Mouse (Mus musculus) megakaryocyte, embryonic 14.5 days (primary cell): ENCODE results near the gene Jmjd7. TPM values are rescaled to one million over a fixed set of nuclear protein-coding genes. Genes with fewer than 3 reads are reported as not detected.

Source experiments
- H3K27me3 ChIP-seq: replicated peaks from 2 replicates; pipeline ENCODE3; 2012; ENCODE audit warnings: inconsistent platforms
- H3K36me3 ChIP-seq: replicated peaks from 2 replicates; pipeline ENCODE3; 2012; ENCODE audit warnings: low read length, inconsistent platforms, mixed read lengths
- H3K4me1 ChIP-seq: 2 replicates; pipeline ENCODE4 v1.6.1; 2012; ENCODE audit warnings: inconsistent platforms
- H3K4me3 ChIP-seq: replicated peaks from 2 replicates; pipeline ENCODE3; 2012; ENCODE audit warnings: moderate library complexity, mild to moderate bottlenecking, inconsistent platforms
- H3K9me3 ChIP-seq: 2 replicates; pipeline ENCODE4 v1.6.1; 2012; ENCODE audit warnings: inconsistent platforms
- FLI1 ChIP-seq: IDR thresholded peaks from 2 replicates; pipeline ENCODE4 v1.6.1; 2012; ENCODE audit warnings: low read length, inconsistent platforms, mixed read lengths
- GATA1 ChIP-seq: IDR thresholded peaks from 3 replicates; pipeline ENCODE4 v1.6.1; 2012; ENCODE audit warnings: mixed read lengths, low read length, inconsistent platforms, borderline replicate concordance
- polyA plus RNA-seq: library from polyadenylated mRNA; stranded (reverse); fragments of >175 nt; gene quantifications from 2 replicates; pipeline ENCODE4 v1.2.3, GENCODE M21; 2012; ENCODE audit warnings: low replicate concordance; ENCODE audit not compliant: insufficient read depth

Jmjd7 gene
- polyA plus RNA-seq, 1 experiment: 4.2 TPM

DNA sequence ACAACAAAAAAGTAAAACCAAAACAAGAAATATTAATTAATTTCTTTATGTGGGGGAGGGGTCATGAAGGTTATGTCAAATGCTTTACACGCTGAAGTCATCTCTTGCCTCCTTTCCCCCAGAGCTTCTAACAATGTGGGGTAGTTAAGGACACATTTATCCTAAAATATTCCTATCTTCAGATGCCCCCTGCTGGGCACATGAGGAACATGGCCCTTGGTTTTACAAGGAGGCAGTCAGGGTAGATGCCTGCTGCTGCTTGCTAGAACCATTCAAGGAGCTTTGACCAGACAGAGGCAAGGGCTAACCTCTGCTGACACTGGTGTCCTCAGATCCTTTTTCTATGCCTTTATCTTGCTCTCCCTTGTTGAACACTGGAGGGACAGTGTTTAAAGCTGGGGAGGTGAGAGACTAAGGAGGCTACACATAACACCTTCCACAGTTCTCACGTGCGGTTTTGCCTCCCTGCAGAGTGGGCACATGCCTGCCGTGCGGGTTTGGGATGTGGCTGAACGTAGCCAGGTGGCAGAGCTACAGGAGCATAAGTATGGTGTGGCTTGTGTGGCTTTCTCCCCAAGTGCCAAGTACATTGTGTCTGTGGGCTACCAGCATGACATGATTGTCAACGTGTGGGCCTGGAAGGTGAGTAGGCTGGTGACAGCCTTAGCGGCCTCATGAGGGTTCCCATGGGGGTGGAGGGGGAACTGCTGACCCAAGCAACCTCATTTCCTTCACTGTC, 15.7 kb upstream of the Jmjd7 start:
- Histone ChIP-seq H3K4me3 (no peak overlapping the region), H3K27me3 (peaks cover 3% of the 10 kb centered on the region), H3K4me1 (peaks cover 37% of the 10 kb centered on the region), H3K36me3 (peaks cover 35% of the 10 kb centered on the region), H3K9me3 (no peaks in the 10 kb centered on the region)
- TF ChIP-seq GATA1: no peak
- no peak for TF ChIP-seq FLI1

- Histone ChIP-seq H3K27me3 (peaks cover 5% of the 10 kb centered on the region), H3K4me3 (no peak overlapping the region), H3K36me3 (peaks cover 48% of the 10 kb centered on the region), H3K4me1 (peaks cover 29% of the 10 kb centered on the region), H3K9me3 (no peaks in the 10 kb centered on the region)
- no peak for TF ChIP-seq GATA1
- TF ChIP-seq FLI1: no peak
These were observed 14.4 kb upstream of the Jmjd7 start for GRCm38 (mm10) chr2:120012924-120013323.

DNA sequence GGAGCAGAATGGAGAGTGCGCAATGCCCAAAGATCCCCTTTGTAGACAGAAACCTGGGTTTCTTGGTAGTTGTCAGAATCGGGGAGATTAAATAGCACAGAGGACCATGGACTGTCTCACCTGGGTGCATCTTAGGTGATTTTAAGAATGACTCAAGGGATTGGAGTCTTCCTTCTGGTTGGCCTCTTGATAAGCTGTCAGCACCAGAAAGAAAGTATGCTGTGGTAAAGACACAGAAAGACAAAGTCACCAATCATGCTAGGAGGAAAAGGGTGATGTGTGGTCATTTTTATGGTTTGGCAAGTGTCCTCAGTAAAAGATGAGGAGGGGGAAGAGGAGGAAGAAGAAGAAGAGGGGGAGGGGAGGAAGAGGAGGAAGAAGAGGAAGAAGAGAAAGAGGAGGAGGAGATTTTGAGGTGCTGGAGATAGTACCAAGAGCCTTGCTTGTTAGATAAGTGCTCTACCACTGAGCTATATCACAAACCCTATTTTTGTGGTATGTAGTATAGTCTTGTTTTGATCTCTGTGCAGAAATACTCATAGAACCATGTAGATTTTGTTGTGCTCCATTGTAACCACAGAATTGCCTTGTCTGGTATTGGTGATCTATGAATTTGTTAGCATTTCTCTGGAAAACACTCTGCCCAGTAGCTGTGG, 13.3 kb upstream of the Jmjd7 start:
- H3K4me3 ChIP-seq: no peak overlapping the region
- H3K9me3 ChIP-seq: no peaks in the 10 kb centered on the region
- H3K4me1 ChIP-seq: peaks cover 24% of the 10 kb centered on the region
- H3K36me3 ChIP-seq: peaks cover 58% of the 10 kb centered on the region
- TF ChIP-seq GATA1: no peak
- no peak for TF ChIP-seq FLI1
- peaks cover 7% of the 10 kb centered on the region for H3K27me3 ChIP-seq

GRCm38 (mm10) chr2:120015882-120016281, 11.4 kb upstream of the Jmjd7 start:
- peaks cover 31% of the 10 kb centered on the region for H3K4me1 ChIP-seq
- H3K9me3 ChIP-seq: no peaks in the 10 kb centered on the region
- peaks cover 10% of the 10 kb centered on the region for H3K27me3 ChIP-seq
- H3K36me3 ChIP-seq: peaks cover 73% of the 10 kb centered on the region
- TF ChIP-seq GATA1: no peak
- TF ChIP-seq FLI1: no peak
- H3K4me3 ChIP-seq: no peak overlapping the region

DNA sequence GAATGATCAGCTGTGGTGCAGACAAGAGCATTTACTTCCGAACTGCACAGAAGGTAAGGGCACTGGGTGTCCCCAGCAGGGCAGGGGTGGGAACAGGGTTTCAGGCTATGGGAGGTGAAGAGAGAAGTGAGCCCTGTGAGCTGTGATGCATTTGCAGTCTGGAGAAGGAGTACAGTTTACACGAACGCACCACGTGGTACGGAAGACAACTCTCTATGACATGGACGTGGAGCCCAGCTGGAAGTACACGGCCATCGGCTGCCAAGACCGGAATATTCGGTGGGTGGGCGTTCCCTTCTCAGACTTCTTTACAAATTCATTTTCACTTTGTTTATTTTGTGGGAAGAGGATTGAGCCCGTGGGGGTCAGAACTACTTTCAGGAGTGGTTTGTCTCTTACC, 9.7 kb upstream of the Jmjd7 start:
- H3K36me3 ChIP-seq: peaks cover 88% of the 10 kb centered on the region

GRCm38 (mm10) chr2:120024337-120024736, 2.9 kb upstream of the Jmjd7 start:
- Histone ChIP-seq H3K9me3 (no peaks in the 10 kb centered on the region), H3K27me3 (no peaks in the 10 kb centered on the region), H3K4me3 (no peak overlapping the region), H3K4me1 (peaks cover 25% of the 10 kb centered on the region), H3K36me3 (peaks cover 66% of the 10 kb centered on the region)
- no peak for TF ChIP-seq FLI1
- no peak for TF ChIP-seq GATA1

More for the DNA sequence above, 9.7 kb upstream of the Jmjd7 start:
- Histone ChIP-seq H3K9me3 (no peaks in the 10 kb centered on the region), H3K4me1 (peaks cover 31% of the 10 kb centered on the region), H3K27me3 (peaks cover 10% of the 10 kb centered on the region), H3K4me3 (no peak overlapping the region)
- no peak for TF ChIP-seq FLI1
- TF ChIP-seq GATA1: no peak

GRCm38 (mm10) chr2:120027950-120028331, 658 bp downstream of the Jmjd7 start:
- TF ChIP-seq FLI1 (no peak), GATA1 (no peak)
- H3K36me3 ChIP-seq: peaks cover 42% of the 10 kb centered on the region
- peaks cover 7% of the 10 kb centered on the region for H3K27me3 ChIP-seq
- H3K4me1 ChIP-seq: peaks cover 27% of the 10 kb centered on the region
- H3K4me3 ChIP-seq: peak overlapping the region; percentile 93
- no peaks in the 10 kb centered on the region for H3K9me3 ChIP-seq

GRCm38 (mm10) chr2:120030380-120030779, 3.1 kb downstream of the Jmjd7 start:
- H3K4me1 ChIP-seq: peaks cover 27% of the 10 kb centered on the region
- H3K9me3 ChIP-seq: no peaks in the 10 kb centered on the region
- H3K27me3 ChIP-seq: peaks cover 25% of the 10 kb centered on the region
- peaks cover 18% of the 10 kb centered on the region for H3K36me3 ChIP-seq
- TF ChIP-seq FLI1 (no peak), GATA1 (no peak)
- H3K4me3 ChIP-seq: no peak overlapping the region

GRCm38 (mm10) chr2:120032726-120033467, 5.6 kb downstream of the Jmjd7 start, which contains the start of gene Pla2g4b:
TSS of gene Pla2g4b (plus strand) at chr2:120033417.
- Histone ChIP-seq H3K36me3 (peaks cover 11% of the 10 kb centered on the region), H3K9me3 (no peaks in the 10 kb centered on the region), H3K4me1 (peaks cover 19% of the 10 kb centered on the region), H3K27me3 (peaks cover 37% of the 10 kb centered on the region), H3K4me3 (no peak within 1 kb of the TSS)
- TF ChIP-seq GATA1 (no peak), FLI1 (no peak)
